Mouse (Mus musculus): ENCODE data around the gene Lrrc28. TPM values are rescaled to one million over a fixed set of nuclear protein-coding genes. Genes with fewer than 3 reads are reported as not detected.

Gene Lrrc28
- total RNA-seq, 2 experiments from 2014 or later, result 38.7 to 38.9 TPM

GRCm38 (mm10) chr7:67598050-67598449, 47.0 kb downstream of the Lrrc28 start:
- DNase-seq (ENCODE audit: low spot score in 2 of 2), result peak in 1 of 2 experiments; percentile 67

GRCm38 (mm10) chr7:67596961-67597360, 48.1 kb downstream of the Lrrc28 start:
- DNase-seq (ENCODE audit: low spot score in 2 of 2), result no peak

DNA sequence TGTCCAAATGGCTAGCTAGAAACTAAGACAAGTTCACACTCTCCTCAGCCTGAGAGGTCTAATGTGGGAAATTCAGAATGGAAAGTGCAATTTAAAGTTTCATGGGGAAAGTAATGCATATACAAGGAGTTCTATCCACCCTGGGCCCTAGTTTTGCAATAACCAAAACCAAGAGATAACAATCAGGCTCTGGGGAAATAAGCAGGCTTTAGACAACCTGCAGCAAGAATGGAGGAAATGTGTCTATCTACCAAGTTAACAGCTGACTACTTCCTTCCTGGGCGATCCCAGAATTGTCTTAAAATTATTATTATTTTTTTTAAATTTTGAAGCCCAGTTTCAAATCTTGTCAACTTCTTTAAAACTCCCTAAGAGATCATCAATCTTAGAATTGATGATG, 48.7 kb downstream of the Lrrc28 start:
- DNase-seq (ENCODE audit: low spot score in 2 of 2), result no peak

DNA sequence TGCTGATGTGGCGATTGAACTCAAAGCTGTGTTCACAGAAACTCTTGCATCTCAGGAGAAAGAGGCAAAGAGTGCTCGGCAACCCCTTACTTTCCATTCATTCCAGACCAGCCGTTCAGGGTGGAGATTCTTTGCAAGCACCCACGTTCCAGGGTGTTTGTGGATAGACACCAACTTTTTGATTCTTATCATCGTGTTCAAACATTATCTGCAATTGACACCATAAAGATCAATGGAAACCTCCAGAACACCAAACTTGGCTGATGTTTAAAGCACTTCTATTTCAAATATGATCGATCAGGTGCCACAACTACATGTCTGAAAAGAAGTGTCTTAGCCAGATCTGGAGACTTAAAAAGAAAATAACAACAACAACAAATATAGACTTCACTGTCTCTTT, 51.2 kb downstream of the Lrrc28 start:
- DNase-seq (ENCODE audit: low spot score in 2 of 2), result no peak

- no peak for DNase-seq (ENCODE audit: low spot score in 2 of 2)
Measured at GRCm38 (mm10) chr7:67592670-67593069, 52.4 kb downstream of the Lrrc28 start.

- DNase-seq (ENCODE audit: low spot score in 2 of 2), result no peak
Measured at GRCm38 (mm10) chr7:67588743-67589142, 56.3 kb downstream of the Lrrc28 start.

- no peak for DNase-seq (ENCODE audit: low spot score in 2 of 2)
Measured at GRCm38 (mm10) chr7:67586479-67586878, 58.6 kb downstream of the Lrrc28 start.

- no peak for DNase-seq (ENCODE audit: low spot score in 2 of 2)
Measured at GRCm38 (mm10) chr7:67583852-67584251, 61.2 kb downstream of the Lrrc28 start.

DNA sequence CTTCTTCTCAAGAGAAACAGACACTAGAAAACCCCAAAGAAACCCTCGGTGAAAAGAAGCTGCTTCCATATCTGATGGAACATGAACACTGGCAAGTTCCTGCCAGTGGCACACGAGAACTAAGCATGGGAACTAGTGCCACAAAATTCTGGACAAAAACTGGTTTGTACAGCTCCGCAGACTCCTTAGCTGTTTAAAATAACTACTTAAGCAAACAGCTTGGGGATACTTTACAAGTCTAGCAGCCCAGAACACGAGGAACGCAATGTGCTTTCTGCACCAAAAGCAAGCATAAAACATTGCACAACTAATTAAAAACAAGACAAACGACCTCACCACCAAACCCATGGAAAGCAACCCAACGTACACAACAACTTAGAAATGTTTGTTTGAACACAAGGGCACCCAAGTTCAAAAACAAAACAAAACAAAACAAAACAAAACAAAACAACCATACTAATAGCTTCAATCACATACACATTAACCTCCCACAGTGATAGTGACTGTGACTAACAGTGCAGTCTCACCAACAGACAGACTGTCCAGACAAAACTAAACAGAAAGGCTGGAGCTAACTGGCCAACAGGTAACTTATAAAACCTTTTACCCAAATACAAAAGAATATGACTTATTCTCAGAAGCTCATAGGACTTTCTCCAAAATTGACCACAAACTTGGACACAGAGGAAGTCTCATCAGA, 66.1 kb downstream of the Lrrc28 start:
- DNase-seq (ENCODE audit: low spot score in 2 of 2), result no peak

GRCm38 (mm10) chr7:67578044-67578443, 67.0 kb downstream of the Lrrc28 start:
- no peak for DNase-seq (ENCODE audit: low spot score in 2 of 2)

- no peak for DNase-seq (ENCODE audit: low spot score in 2 of 2)
Measured at GRCm38 (mm10) chr7:67566510-67567237, 78.4 kb downstream of the Lrrc28 start.

- DNase-seq (ENCODE audit: low spot score in 2 of 2), result no peak
Measured at GRCm38 (mm10) chr7:67565132-67565531, 79.9 kb downstream of the Lrrc28 start.

DNA sequence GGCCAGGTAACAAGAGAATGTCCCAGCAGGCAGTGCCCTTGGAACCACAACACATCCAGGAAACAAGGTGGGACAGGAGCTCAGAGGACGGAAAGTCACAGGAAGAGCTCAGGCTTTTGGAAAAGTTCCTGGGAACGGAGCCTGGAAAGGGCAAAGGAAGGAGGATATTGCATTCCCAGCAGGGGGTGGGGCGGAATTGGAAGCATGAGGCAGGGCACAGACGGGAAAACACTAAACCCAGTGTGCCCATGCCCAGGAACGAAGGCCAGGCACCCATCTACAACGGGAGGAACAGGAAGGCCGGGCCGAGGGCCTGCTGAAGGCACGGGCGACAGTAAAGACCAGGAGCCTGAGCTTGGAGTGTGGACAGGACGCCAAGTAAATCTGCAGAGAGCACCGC, 82.9 kb downstream of the Lrrc28 start:
- DNase-seq (ENCODE audit: low spot score in 2 of 2), result no peak

DNA sequence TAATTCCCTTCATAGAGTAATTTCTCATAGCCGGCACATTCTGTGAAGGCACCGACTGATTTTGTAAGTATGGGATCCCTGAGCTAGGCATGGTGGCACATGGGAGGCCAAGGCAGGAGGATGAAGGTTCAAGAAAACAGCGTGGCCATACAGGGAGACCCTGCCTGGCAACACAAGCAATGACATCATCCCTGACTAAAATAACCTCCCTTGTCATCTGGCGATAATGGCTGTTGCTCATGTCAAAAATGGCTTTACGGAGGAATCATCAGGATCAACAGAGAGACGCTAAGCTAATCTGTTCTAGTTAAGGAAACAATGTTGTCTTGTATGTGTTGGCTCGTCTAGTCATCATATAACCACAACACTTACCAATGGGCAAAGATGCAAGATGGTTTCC, 85.6 kb downstream of the Lrrc28 start:
- DNase-seq (ENCODE audit: low spot score in 2 of 2), result no peak

DNA sequence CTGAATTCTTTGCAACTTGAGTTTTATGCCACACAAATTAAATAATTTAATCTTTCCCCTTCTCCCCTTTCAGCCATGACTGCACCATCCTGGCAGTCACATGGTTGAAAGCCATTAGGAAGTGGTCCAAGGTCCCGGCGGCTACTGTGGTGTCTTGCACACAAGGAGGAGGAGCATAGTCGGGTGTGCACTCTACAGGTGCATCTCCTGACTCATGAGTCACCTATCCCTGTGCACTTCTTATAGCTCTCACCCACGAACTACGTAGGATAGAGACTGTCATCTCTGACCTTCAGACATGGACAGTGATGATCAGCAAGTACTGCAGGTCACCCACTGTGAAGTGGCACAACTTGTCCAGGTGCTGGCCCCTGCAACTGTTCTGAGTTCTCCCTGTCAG, 86.8 kb downstream of the Lrrc28 start:
- DNase-seq (ENCODE audit: low spot score in 2 of 2), result no peak

DNA sequence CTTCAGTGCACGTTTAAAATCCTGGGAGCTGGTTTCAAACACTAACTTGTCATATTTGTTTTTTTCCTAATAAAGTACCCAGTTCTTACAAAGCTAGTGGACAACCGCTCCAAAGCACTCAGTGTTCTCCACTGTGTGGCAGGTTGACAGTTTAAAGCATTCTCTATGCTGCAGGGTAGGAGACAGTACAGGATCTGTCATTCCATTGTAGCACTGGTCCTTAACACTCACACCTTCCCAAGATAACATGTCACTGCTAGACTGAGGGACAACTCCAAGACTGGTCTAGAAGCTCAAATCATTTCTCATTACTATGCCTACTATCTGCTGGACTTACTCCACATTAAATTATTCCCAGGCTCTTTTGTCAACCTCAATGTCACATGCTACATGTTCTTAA, 90.2 kb downstream of the Lrrc28 start:
- no peak for DNase-seq (ENCODE audit: low spot score in 2 of 2)

GRCm38 (mm10) chr7:67551242-67551641, 93.8 kb downstream of the Lrrc28 start:
- no peak for DNase-seq (ENCODE audit: low spot score in 2 of 2)

DNA sequence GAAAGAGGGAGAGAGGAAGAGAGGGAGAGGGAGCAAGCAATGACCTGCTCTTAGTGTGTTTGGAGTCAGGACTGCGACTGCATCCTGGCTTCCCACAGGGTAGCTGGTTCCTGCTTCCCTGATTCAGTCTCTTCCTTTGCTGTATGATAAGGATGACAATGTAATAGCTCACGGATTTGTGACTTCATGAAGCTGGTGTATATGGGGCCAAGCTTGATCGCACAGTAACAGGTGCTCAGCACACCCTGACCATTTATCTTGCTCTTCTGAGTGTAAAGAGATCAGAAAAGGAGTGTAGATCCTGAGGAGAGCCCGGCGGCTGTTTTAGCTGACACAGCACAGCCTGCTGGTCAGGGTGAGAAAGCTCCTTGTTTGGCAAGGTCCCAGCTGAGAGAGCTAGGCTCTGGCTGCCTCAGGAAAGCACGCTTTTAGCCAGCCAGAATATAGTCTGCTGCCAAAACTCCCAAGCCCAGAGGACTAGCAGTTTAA, 96.0 kb downstream of the Lrrc28 start:
- DNase-seq (ENCODE audit: low spot score in 2 of 2), result peak; percentile 76 to 90

DNA sequence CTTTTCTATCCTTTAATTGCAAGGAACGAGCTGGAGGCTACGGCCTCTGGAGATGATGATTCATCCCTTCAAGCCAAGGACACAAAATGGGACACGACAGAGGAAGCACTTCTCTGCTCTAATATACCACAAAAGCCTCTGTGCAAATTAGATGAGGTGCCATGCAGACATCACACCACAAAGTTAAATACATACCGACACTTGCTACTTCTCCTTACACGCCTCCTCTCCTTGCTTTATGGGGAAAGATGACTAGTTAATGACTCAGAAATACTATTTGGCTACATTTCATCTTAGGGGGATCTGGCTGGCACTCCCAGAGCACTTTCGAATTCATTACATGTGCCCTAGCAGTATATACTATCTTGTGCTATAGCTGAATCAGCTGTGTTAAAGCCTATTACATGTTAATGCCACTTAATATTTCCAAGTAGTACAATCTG, 96.4 kb downstream of the Lrrc28 start:
- no peak for DNase-seq (ENCODE audit: low spot score in 2 of 2)

DNA sequence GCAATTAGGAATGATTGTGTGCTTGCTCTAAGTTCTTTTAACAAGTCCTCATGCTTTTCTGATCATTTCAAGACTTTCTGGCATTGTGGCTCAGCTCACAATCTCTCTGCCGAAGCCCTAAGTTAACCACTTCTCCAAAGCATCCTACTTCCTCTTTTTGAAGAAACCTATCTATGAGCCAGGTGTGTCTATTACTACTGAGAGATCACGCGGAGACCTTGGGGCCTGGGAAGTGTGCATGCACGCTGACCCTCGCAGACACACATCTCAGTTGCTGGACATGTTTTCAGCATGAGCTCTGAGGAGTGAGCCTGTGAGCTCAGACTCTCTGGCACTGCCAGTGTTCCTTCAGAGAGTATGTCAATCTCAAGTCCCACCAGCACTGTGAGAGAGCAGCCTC, 98.8 kb downstream of the Lrrc28 start:
- no peak for DNase-seq (ENCODE audit: low spot score in 2 of 2)

DNA sequence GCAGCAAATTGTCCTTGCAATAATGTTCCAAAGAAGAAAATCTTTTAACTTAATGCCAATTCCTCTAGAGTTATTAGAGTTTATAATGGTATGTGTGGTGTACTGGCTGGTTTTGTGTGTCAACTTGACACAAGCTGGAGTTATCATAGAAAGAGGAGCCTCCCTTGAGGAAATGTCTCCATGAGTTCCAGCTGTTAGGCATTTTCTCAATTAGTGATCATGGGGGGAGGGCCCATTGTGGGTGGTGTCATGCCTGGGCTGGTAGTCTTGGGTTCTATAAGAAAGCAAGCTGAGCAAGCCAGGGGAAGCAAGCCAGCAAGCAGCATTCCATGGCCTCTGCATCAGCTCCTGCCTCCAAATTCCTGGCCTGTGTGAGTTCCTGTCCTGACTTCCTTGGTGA, 100.5 kb downstream of the Lrrc28 start:
- DNase-seq (ENCODE audit: low spot score in 2 of 2), result no peak

- no peak for DNase-seq (ENCODE audit: low spot score in 2 of 2)
Measured at GRCm38 (mm10) chr7:67543641-67544040, 101.4 kb downstream of the Lrrc28 start.

All from layer of hippocampus, postnatal 14 days (tissue).